Mouse (Mus musculus): ENCODE measurements around the gene Myod1. TPM values are rescaled to one million over a fixed set of nuclear protein-coding genes. Genes with fewer than 3 reads are reported as not detected.

Myod1 gene
- total RNA-seq, 2 experiments from 2014 or later = not detected

GRCm38 (mm10) chr7:46390226-46390625, 14.0 kb downstream of the Myod1 start:
- ATAC-seq (ENCODE audit: poor library complexity, severe bottlenecking) = 0 out of 2 replicates have a peak, but pooled peaks have one; percentile 23

DNA sequence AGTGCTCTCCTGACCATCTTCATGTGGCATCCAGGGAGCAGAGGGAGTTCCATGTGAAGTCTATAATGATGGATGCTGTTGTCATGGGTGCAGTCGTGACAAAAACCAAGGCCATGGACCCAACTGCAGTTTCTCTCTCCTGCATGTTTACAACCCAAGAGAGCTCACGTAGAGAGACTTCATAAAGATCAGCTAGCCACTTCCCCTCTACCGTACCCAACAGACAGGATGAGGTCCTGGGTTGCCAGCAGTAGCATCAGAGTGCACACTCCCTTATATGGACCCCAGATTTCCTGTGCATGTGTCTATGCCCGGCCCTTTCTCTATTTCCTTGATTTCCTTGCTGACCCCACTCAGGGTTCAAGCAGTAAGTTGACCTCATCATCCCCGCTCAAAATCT, 15.4 kb downstream of the Myod1 start:
- ATAC-seq (ENCODE audit: poor library complexity, severe bottlenecking) = peak; percentile 36; the same call in 1 of the 2 replicates

- ATAC-seq (ENCODE audit: poor library complexity, severe bottlenecking) = peak; percentile 51
Observed at GRCm38 (mm10) chr7:46393116-46393515, 16.8 kb downstream of the Myod1 start.

- ATAC-seq (ENCODE audit: poor library complexity, severe bottlenecking) = peak; percentile 32
Observed at GRCm38 (mm10) chr7:46393718-46394511, 17.6 kb downstream of the Myod1 start.

GRCm38 (mm10) chr7:46394933-46395332, 18.7 kb downstream of the Myod1 start:
- ATAC-seq (ENCODE audit: poor library complexity, severe bottlenecking) = no peak

GRCm38 (mm10) chr7:46395571-46395970, 19.3 kb downstream of the Myod1 start:
- no peak for ATAC-seq (ENCODE audit: poor library complexity, severe bottlenecking)

- ATAC-seq (ENCODE audit: poor library complexity, severe bottlenecking) = peak; percentile 48; the same call in 1 of the 2 replicates
Observed at GRCm38 (mm10) chr7:46396231-46396927, 20.1 kb downstream of the Myod1 start, which contains the start of gene Kcnc1. Kcnc1 (plus strand) TSS chr7:46396497.

- ATAC-seq (ENCODE audit: poor library complexity, severe bottlenecking) = no peak
Observed at GRCm38 (mm10) chr7:46396928-46397731, 20.9 kb downstream of the Myod1 start.

GRCm38 (mm10) chr7:46397732-46398333, 21.6 kb downstream of the Myod1 start:
- no peak for ATAC-seq (ENCODE audit: poor library complexity, severe bottlenecking)

GRCm38 (mm10) chr7:46398612-46399011, 22.3 kb downstream of the Myod1 start:
- ATAC-seq (ENCODE audit: poor library complexity, severe bottlenecking) = no peak

- no peak for ATAC-seq (ENCODE audit: poor library complexity, severe bottlenecking)
Observed at GRCm38 (mm10) chr7:46399676-46400075, 23.4 kb downstream of the Myod1 start.

DNA sequence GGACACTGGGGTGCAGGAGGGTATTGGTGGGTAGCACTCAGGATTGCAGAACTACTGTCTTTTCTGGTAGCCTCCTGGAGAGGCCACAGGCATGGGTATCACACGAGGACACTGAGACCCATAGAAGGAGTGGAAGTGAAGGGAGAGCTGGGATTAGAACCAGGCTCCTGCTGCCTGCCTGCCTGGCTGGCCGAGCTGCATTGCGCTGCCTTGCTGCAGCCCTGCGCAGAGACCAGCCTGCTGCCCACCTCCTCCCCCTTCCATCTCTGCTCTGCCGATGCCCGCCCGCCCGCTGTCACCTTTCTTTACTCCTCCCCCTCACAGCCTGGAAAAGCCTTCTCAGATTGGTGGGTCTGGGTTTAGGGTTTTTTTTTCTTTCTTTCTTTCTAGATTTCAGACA, 24.1 kb downstream of the Myod1 start:
- ATAC-seq (ENCODE audit: poor library complexity, severe bottlenecking) = no peak

DNA sequence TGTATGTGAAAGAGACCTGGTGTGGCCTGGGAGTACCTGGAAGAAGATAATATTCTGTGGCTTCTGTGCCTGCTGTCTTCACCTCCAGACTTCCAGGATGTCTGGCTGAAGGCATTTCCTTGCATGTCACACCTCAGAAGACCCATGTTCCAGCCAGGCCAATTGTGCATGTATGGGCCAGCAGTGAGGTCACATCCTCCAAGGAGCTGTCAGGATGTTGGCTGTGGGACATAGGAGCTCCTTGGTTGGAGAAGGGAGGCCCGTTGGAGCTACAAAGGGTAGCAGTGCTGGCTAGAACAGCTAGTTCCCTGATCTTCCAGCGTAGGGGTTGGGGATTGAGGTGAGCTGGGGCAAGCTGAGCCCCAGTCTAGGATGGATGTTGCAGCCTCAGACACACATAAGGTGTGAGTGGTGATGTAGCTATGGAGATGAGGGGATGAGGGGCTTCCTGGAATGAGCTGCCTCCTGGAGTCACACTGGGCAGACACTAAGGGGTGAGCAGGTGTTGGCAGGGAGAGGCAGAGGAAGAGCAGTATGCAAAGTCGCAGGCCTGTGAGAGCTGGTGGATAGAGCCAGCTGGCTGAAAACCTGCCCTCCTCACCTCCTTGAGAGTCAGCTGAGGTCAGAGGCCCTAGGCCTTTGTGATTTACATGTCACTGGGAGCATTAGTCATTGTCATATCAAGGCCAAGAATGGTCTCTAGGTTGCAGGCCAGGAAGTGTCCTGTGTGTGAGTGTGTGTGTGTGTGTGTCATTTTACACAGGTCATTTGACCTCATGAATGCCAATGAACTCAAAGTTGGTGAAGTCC, 25.3 kb downstream of the Myod1 start:
- no peak for ATAC-seq (ENCODE audit: poor library complexity, severe bottlenecking)

DNA sequence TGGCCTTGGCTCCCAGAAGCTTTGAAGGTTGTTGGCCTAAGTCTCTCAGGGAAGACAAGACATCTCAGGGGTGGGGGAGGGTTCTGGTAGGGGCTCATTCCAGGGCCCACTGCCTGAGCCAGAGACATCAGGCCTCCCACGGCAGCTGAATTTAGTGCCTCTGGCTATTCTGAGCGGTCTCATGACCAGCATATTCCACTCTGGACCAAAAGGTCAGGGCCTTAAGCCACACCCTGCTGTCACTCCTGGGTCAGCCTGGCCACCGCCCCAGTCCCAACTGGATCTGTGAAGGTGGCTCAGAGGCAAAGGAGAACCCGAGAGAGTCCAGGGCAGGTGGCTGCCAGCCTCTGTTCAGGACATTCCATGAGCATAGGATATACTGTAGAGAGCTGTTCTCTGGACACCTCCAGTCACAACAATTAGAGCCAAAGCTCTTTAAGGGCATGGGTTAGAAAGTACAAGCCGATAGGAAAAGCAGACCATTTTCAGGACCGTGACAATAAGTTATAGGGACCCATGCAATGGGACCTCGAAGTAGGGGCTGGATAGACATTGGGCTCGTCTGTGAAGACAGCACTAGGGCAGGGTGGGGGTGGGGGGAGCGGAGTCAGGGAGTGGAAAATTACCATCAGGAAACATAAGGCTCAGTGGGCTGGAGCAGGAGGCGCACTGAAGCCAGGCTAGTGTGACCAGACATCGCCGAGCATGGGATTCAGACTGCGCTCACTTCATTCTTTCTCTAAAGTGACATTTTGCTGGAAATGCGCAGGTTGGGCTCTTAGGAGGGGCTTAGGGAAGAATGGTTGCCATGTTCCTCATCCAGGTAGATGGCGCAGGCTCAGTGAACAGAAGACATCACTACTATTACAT, 27.6 kb downstream of the Myod1 start:
- no peak for ATAC-seq (ENCODE audit: poor library complexity, severe bottlenecking)

- ATAC-seq (ENCODE audit: poor library complexity, severe bottlenecking) = no peak
Observed at GRCm38 (mm10) chr7:46404756-46405155, 28.5 kb downstream of the Myod1 start.

GRCm38 (mm10) chr7:46408606-46409005, 32.3 kb downstream of the Myod1 start:
- no peak for ATAC-seq (ENCODE audit: poor library complexity, severe bottlenecking)

DNA sequence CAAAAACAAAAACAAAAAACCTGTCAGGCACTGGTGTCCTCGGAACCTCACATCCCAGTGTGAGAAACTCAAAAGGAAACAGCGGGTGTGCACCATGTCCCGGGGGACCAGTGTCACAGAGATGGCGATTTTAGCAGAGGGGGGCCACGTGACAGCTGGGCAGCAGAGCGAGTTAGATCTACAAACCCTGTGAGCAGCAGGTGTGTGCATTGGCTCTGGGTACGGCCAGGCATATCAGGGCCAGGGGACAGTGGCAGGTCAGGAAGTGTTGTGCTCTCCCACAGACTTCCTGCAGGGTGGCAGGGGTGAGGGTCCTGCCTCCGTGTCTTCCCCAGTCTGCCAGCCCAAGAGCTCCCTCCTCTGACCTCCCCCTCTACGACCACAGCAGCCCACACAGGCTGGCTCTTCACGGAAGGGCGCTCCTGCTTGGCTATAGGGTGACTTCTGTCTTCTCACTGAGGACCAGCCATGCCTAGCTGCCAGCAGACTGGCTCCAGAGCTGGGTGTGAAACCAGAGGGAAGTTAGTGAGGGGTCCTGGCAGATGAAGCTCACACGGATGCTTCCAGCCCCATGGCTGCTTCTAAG, 33.0 kb downstream of the Myod1 start:
- ATAC-seq (ENCODE audit: poor library complexity, severe bottlenecking) = no peak

DNA sequence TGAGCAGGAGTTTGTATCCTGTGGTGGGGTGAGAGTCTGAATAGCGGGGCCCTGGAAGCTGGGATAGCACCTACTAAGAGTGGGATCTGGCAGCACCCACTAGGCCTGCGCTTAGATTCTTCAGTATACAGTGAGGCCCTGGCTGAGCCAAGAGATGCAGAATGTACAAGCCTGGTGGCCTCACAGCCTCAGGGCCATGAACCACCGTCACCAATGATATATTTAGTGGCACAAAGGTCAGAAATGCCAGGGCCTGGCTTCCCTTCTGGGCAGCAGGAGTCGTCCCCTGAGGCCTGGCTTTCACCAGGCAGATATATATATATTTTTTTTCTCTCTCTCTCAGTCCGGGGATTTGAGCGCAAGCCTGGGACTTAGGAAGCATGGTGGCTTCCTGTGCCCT, 34.5 kb downstream of the Myod1 start:
- no peak for ATAC-seq (ENCODE audit: poor library complexity, severe bottlenecking)

- ATAC-seq (ENCODE audit: poor library complexity, severe bottlenecking) = no peak
Observed at GRCm38 (mm10) chr7:46412823-46413222, 36.5 kb downstream of the Myod1 start.

Measured in megakaryocyte, adult 5-6 weeks (primary cell).